Mouse (Mus musculus): ENCODE measurements around the gene Aff4. TPM values are rescaled to one million over a fixed set of nuclear protein-coding genes. Genes with fewer than 3 reads are reported as not detected.

The Aff4 gene
- polyA plus RNA-seq, 1 experiment from 2014 or later, result 38.0 TPM

DNA sequence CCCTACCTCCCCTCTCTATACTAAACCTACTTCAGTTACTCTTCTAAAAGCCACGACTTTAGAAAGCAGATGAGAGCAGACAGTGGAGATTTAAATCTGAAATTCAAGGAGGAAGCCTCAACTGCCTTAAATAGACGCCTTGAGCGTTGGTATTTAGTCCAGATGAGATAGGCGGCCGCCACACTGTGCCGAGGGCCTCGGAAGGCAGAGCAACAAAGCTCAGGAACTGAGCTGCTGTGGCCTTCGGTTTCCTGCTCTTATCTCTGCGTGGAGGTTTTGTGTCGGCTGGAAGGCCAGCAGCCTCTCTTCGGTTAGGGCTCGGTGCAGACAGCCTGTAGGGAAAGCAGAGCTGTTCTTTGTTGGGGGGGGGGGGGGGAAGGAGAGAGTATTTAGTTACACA is 91.3 kb downstream of the Aff4 start:
- H3K9me3 ChIP-seq (replicated peaks), result no peaks in the 10 kb centered on the region
- no peak for DNase-seq (ENCODE audit: low spot score)
- no peaks in the 10 kb centered on the region for H3K36me3 ChIP-seq
- no peaks in the 10 kb centered on the region for H3K4me1 ChIP-seq
- no peak overlapping the region for H3K4me3 ChIP-seq
- H3K27ac ChIP-seq, result peak overlapping the region; percentile 31
- WGBS, result 59% methylated on average over 12 of the region's 12 CpGs
- no peaks in the 10 kb centered on the region for H3K27me3 ChIP-seq (ENCODE audit: low read depth, poor library complexity, severe bottlenecking)

DNA sequence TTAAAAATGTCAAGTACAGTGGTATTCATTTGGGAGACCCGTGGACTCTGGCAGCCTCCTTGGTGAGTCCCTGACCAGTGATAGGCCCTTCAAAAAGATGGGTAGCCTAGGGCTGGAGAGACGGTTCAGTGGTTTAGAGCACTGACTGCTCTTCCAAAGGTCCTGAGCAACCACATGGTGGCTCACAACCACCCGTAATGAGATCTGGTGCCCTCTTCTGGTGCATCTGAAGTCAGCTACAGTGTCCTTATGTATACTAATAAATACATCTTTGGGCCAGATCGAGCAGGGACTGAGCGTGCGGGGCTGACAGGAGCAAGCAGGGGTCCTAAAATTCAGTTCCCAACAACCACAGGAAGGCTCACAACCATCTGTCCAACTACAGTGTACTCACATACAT is 93.2 kb downstream of the Aff4 start:
- no peak overlapping the region for H3K27ac ChIP-seq
- no peaks in the 10 kb centered on the region for H3K4me1 ChIP-seq
- no peak for DNase-seq (ENCODE audit: low spot score)
- H3K36me3 ChIP-seq, result no peaks in the 10 kb centered on the region
- 33% methylated on average over 6 of the region's 6 CpGs for WGBS
- H3K27me3 ChIP-seq (ENCODE audit: low read depth, poor library complexity, severe bottlenecking), result no peaks in the 10 kb centered on the region
- no peaks in the 10 kb centered on the region for H3K9me3 ChIP-seq (replicated peaks)
- H3K4me3 ChIP-seq, result no peak overlapping the region

DNA sequence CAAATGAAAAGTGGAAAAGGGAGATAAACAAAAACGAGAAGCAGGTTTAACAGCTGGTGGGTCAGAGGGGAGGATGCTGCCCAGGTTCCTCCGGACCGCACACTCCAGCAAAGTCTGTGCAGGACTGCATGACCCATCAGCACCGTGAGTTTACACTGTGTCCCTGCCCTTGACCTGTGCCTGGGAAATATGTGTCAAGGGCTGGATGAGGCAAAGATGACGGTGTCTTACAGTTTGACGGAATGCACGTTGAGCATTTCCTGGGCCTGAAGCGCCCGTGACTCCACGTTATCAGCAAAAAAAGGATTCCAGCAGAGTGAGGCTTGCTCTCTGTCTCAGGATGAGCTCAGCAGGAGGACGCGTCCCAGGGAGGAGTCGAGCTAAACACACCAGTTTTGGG is 94.9 kb downstream of the Aff4 start:
- 71% methylated on average over 13 of the region's 13 CpGs for WGBS
- no peaks in the 10 kb centered on the region for H3K36me3 ChIP-seq
- no peak for DNase-seq (ENCODE audit: low spot score)
- H3K9me3 ChIP-seq (replicated peaks), result no peaks in the 10 kb centered on the region
- no peaks in the 10 kb centered on the region; the same call in 1 of the 2 replicates for H3K4me1 ChIP-seq
- no peaks in the 10 kb centered on the region for H3K27me3 ChIP-seq (ENCODE audit: low read depth, poor library complexity, severe bottlenecking)
- no peak overlapping the region for H3K27ac ChIP-seq
- H3K4me3 ChIP-seq, result no peak overlapping the region

- 89% methylated on average over 13 of the region's 13 CpGs for WGBS
- H3K4me3 ChIP-seq, result no peak overlapping the region
- no peaks in the 10 kb centered on the region for H3K27me3 ChIP-seq (ENCODE audit: low read depth, poor library complexity, severe bottlenecking)
- no peak overlapping the region for H3K27ac ChIP-seq
- H3K36me3 ChIP-seq, result no peaks in the 10 kb centered on the region
- no peaks in the 10 kb centered on the region for H3K9me3 ChIP-seq (replicated peaks)
- no peak for DNase-seq (ENCODE audit: low spot score)
- peaks cover 1% of the 10 kb centered on the region; the same call in 1 of the 2 replicates for H3K4me1 ChIP-seq
Observed at GRCm38 (mm10) chr11:53446183-53446582, 95.5 kb downstream of the Aff4 start.

- Histone ChIP-seq H3K36me3 (no peaks in the 10 kb centered on the region), H3K9me3 (replicated peaks) (no peaks in the 10 kb centered on the region), H3K27me3 (ENCODE audit: low read depth, poor library complexity, severe bottlenecking) (no peaks in the 10 kb centered on the region), H3K27ac (no peak overlapping the region), H3K4me3 (no peak overlapping the region), H3K4me1 (peaks cover 3% of the 10 kb centered on the region; the same call in 1 of the 2 replicates)
- DNase-seq (ENCODE audit: low spot score), result no peak
- WGBS, result 89% methylated on average over 8 of the region's 8 CpGs
Observed at GRCm38 (mm10) chr11:53447996-53448395, 97.4 kb downstream of the Aff4 start.

DNA sequence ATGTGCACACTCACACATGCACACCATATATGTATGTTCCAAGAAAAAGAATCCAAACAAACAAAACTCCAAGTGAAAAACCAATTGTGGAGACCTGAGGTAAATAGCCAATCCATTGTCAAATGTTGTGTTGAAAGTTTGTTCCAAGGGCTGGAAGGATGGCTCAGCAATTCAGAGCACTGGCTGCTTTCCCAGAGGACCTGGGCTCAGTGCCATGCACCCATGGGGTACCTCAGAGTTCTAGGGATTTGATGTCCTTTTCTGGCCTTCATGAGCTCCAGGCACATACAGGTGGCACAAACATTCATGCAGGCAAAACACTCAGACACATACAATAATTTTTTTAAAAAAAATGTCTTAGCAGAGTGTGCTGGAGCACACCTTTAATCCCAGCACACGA is 97.9 kb downstream of the Aff4 start:
- Histone ChIP-seq H3K27me3 (ENCODE audit: low read depth, poor library complexity, severe bottlenecking) (no peaks in the 10 kb centered on the region), H3K27ac (no peak overlapping the region), H3K4me1 (peaks cover 3% of the 10 kb centered on the region; the same call in 1 of the 2 replicates), H3K4me3 (no peak overlapping the region), H3K36me3 (no peaks in the 10 kb centered on the region), H3K9me3 (replicated peaks) (no peaks in the 10 kb centered on the region)
- no peak for DNase-seq (ENCODE audit: low spot score)
- WGBS, result 94% methylated on average over 1 of the region's 1 CpGs

DNA sequence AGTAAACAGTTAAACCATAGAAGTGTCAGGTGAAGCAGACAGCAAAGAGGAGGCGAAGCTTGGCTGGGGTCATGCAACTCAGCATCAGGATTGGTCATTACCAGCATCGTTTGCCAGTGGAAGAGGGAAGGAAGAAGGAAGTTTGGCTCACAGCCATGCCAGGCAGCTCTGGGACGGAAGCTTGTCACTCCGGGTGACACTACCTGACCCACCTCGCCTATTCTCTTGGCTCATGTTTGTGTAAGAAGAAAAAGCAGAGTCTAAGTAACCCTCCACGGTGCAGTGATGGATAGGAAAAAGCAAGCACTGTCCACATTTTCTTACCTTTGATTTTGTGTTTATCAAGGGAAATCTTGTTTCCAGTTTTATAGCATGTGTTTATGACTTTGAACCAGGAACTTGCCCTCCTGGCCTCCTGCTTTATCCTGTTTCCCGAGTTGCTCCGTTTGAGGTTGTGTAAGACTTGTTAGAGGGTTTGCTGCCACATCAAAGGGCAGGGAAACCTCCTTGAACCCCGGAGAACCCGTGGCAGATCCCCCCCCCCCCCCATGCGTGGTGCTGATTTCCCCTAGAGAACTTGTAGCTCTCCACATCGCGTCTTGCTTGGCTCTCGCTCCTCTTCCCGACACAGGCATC is 99.6 kb downstream of the Aff4 start:
- 51% methylated on average over 15 of the region's 15 CpGs for WGBS
- peaks cover 5% of the 10 kb centered on the region; the same call in 1 of the 2 replicates for H3K27me3 ChIP-seq (ENCODE audit: low read depth, poor library complexity, severe bottlenecking)
- no peaks in the 10 kb centered on the region for H3K36me3 ChIP-seq
- H3K4me3 ChIP-seq, result no peak overlapping the region
- no peaks in the 10 kb centered on the region for H3K9me3 ChIP-seq (replicated peaks)
- H3K27ac ChIP-seq, result no peak overlapping the region
- no peak for DNase-seq (ENCODE audit: low spot score)
- H3K4me1 ChIP-seq, result peaks cover 3% of the 10 kb centered on the region; the same call in 1 of the 2 replicates

DNA sequence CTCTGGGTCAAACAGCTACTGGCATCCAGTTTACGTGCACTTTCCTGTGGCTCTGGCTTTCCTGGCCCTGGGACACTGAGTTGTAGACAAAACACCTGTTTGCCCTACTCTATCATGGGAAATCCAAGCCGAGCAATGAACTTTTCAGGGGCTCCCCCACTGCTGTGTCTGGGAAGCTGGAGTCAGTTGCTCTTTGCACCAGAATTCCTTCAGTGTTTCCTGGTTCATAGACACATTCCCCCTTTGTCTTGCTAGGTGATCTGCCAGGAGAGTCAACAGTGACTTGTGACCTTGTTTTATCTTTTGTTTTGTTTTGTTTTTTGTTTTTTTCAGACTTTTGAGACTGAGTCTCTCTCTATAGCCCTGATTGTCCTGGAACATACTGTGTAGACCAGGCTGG is 100.7 kb downstream of the Aff4 start:
- no peak overlapping the region for H3K27ac ChIP-seq
- no peaks in the 10 kb centered on the region for H3K36me3 ChIP-seq
- peaks cover 13% of the 10 kb centered on the region for H3K27me3 ChIP-seq (ENCODE audit: low read depth, poor library complexity, severe bottlenecking)
- H3K9me3 ChIP-seq (replicated peaks), result no peaks in the 10 kb centered on the region
- WGBS, result 74% methylated on average over 2 of the region's 2 CpGs
- H3K4me1 ChIP-seq, result peaks cover 5% of the 10 kb centered on the region; the same call in 1 of the 2 replicates
- DNase-seq (ENCODE audit: low spot score), result no peak
- no peak overlapping the region for H3K4me3 ChIP-seq

GRCm38 (mm10) chr11:53452396-53452795 is 101.8 kb downstream of the Aff4 start:
- Histone ChIP-seq H3K36me3 (no peaks in the 10 kb centered on the region), H3K4me1 (peaks cover 15% of the 10 kb centered on the region), H3K27me3 (ENCODE audit: low read depth, poor library complexity, severe bottlenecking) (peaks cover 18% of the 10 kb centered on the region), H3K9me3 (replicated peaks) (no peaks in the 10 kb centered on the region), H3K4me3 (no peak overlapping the region), H3K27ac (no peak overlapping the region)
- WGBS, result 96% methylated on average over 9 of the region's 9 CpGs
- DNase-seq (ENCODE audit: low spot score), result no peak

DNA sequence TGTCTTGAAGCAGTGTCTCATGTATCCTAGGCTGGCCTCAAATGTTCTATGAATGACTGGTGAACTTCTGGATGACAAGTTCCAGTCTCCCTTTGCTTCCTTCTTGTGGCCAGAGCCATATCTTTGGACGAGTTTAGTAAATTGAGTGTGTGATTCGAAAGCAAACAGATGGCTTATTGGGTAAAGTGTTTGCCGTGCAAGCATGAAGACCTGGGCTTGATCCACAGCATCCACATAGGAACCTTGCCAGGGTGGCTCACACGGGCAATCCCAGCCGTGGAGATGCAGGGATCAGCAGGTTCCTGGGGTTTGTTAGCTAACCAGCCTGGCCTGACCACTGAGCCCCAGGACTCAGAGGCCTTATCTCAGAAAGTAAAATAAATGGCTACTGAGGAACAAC is 102.4 kb downstream of the Aff4 start:
- H3K9me3 ChIP-seq (replicated peaks), result no peaks in the 10 kb centered on the region
- H3K4me1 ChIP-seq, result peaks cover 17% of the 10 kb centered on the region
- no peaks in the 10 kb centered on the region for H3K36me3 ChIP-seq
- peaks cover 24% of the 10 kb centered on the region for H3K27me3 ChIP-seq (ENCODE audit: low read depth, poor library complexity, severe bottlenecking)
- no peak overlapping the region for H3K4me3 ChIP-seq
- no peak for DNase-seq (ENCODE audit: low spot score)
- 86% methylated on average over 5 of the region's 5 CpGs for WGBS
- no peak overlapping the region for H3K27ac ChIP-seq

DNA sequence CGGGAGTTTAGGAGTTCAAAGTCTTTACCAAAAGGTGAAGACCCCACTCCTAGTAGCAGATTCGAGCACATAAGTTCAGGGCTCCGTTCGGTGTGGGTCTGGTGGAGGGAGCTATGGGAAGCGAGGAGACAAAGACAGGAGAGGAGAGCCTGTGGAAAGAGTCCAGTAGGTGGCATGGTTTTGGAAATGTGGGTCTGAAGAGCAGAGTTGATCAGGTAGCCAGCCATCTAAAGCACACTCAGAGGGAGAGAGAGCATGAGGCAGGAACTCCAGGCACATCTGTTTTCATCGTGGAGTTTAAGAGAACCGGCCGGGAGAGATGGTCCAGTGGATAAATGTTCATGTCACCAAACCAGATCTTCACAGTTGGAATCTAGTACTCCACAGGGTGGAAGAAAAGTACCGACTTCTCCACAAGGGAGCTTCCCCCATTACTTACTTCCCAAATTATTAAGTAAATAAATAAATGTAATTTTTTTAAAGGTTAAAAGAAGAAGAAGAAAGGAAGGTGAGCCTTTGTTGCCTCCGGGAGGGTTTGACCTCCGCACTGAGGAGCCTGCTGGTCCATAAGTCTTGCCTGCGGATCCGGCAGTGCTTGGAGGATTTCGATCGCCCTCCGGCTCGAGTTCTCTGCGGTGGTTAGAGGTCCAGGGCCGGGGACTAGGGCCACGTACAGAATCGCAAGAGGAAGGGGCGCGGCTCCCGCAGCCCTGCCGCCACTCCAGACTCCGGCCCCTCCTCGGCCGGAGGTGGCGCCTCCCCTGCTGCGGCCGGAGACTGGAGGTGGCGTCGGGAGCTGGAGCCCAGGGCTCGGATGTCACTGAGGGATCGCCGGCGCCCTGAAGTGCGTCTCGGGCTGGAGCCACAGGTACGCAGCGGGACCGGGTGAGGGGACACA is 106.1 kb downstream of the Aff4 start, which contains the start of the genes Gm10447 and Shroom1:
TSS of gene Gm10447 (minus strand) at position 637 of the 898 bp plus-strand sequence.
TSS of gene Shroom1 (plus strand) at position 732 of the 898 bp plus-strand sequence.
- H3K4me1 ChIP-seq, result peaks cover 13% of the 10 kb centered on the region
- H3K9me3 ChIP-seq (replicated peaks), result no peaks in the 10 kb centered on the region
- H3K36me3 ChIP-seq, result no peaks in the 10 kb centered on the region
- peak within 1 kb of the TSS; percentile 84 for H3K27ac ChIP-seq
- H3K27me3 ChIP-seq (ENCODE audit: low read depth, poor library complexity, severe bottlenecking), result peaks cover 60% of the 10 kb centered on the region
- WGBS, result 4% methylated on average over 42 of the region's 42 CpGs
- peak; percentile 79 for DNase-seq (ENCODE audit: low spot score)
- H3K4me3 ChIP-seq, result peak within 1 kb of the TSS; percentile 65

- no peaks in the 10 kb centered on the region for H3K36me3 ChIP-seq
- WGBS, result 3% methylated on average over 29 of the region's 29 CpGs
- peaks cover 13% of the 10 kb centered on the region for H3K4me1 ChIP-seq
- peak overlapping the region; percentile 84 for H3K27ac ChIP-seq
- H3K4me3 ChIP-seq, result peak overlapping the region; percentile 65
- no peaks in the 10 kb centered on the region for H3K9me3 ChIP-seq (replicated peaks)
- no peak for DNase-seq (ENCODE audit: low spot score)
- H3K27me3 ChIP-seq (ENCODE audit: low read depth, poor library complexity, severe bottlenecking), result peaks cover 68% of the 10 kb centered on the region
Observed at GRCm38 (mm10) chr11:53457372-53457954, 106.8 kb downstream of the Aff4 start.

DNA sequence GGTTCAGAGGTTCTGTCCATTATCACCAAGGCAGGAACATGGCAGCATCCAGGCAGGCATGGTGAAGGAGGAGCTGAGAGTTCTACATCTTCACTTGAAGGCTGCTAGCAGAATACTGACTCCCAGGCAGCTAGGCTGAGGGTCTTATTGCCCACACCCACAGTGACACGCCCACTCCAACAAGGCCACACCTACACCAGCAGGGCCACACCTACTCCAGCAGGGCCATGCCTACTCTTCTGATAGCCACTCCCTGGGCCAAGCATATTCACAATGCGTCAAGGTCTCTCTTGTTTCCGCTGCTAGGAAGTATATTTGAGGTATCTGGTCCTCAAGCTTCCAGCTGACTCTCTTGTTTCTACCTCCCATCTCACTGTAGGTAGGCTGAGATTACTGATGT is 108.4 kb downstream of the Aff4 start:
- 68% methylated on average over 3 of the region's 3 CpGs for WGBS
- no peaks in the 10 kb centered on the region for H3K36me3 ChIP-seq
- no peaks in the 10 kb centered on the region for H3K9me3 ChIP-seq (replicated peaks)
- no peak for DNase-seq (ENCODE audit: low spot score)
- peaks cover 83% of the 10 kb centered on the region for H3K27me3 ChIP-seq (ENCODE audit: low read depth, poor library complexity, severe bottlenecking)
- H3K27ac ChIP-seq, result no peak overlapping the region
- no peak overlapping the region for H3K4me3 ChIP-seq
- peaks cover 23% of the 10 kb centered on the region for H3K4me1 ChIP-seq

All from limb, embryonic 10.5 days (tissue).